Mouse (Mus musculus): ENCODE measurements around the gene Impg2. TPM values are rescaled to one million over a fixed set of nuclear protein-coding genes. Genes with fewer than 3 reads are reported as not detected.

Gene Impg2
- polyA plus RNA-seq, 1 experiment: 0.07 TPM

DNA sequence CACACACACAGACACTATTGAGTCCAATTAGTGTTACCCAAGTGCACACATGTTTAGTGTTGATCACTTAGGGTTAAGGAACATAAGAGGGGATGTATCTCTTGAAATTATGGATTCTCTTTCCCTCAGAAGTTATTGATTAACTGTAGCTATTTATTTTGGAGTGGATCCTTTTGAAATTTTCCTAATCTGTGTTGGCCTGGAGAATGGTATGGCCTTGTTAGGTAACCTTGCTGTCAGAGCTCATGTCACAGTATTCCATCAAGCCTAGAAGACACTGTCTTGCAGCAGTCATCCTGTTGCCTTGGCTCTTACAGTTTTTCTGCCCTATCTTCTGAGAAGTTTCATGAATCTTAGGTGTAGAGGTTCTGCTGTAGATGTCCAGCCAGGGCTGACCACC, 75.6 kb downstream of the Impg2 start:
- no peak overlapping the region for H3K27ac ChIP-seq (ENCODE audit: insufficient read depth, low read length)

GRCm38 (mm10) chr16:56281336-56281735, 77.2 kb downstream of the Impg2 start:
- no peaks in the 10 kb centered on the region for H3K4me1 ChIP-seq (ENCODE audit: control insufficient read depth, insufficient read depth, insufficient read length)
- WGBS: 73% methylated on average over 4 of the region's 4 CpGs
- H3K27me3 ChIP-seq (ENCODE audit: control insufficient read depth, insufficient read depth, low read length): no peaks in the 10 kb centered on the region
- no peak overlapping the region for H3K27ac ChIP-seq (ENCODE audit: insufficient read depth, low read length)
- no peak for DNase-seq (ENCODE audit: low read depth in 1 of 2, low spot score in 2 of 2)
- TF ChIP-seq POLR2A (IDR thresholded peaks at IDR 0.05; ENCODE audit: low read depth, low read length) (no peak), CTCF (IDR thresholded peaks at IDR 0.05; ENCODE audit: extremely low read depth, insufficient read depth, insufficient read length, insufficient replicate concordance) (no peak)
- H3K36me3 ChIP-seq (ENCODE audit: control insufficient read depth, insufficient read depth, low read length): no peaks in the 10 kb centered on the region
- no peak overlapping the region for H3K4me3 ChIP-seq (ENCODE audit: extremely low read depth, insufficient read depth, insufficient read length)

More for the DNA sequence above, 75.6 kb downstream of the Impg2 start:
- H3K36me3 ChIP-seq (ENCODE audit: control insufficient read depth, insufficient read depth, low read length): no peaks in the 10 kb centered on the region
- TF ChIP-seq CTCF (IDR thresholded peaks at IDR 0.05; ENCODE audit: extremely low read depth, insufficient read depth, insufficient read length, insufficient replicate concordance) (no peak), POLR2A (IDR thresholded peaks at IDR 0.05; ENCODE audit: low read depth, low read length) (no peak)
- H3K4me1 ChIP-seq (ENCODE audit: control insufficient read depth, insufficient read depth, insufficient read length): no peaks in the 10 kb centered on the region
- H3K27me3 ChIP-seq (ENCODE audit: control insufficient read depth, insufficient read depth, low read length): no peaks in the 10 kb centered on the region
- no peak for DNase-seq (ENCODE audit: low read depth in 1 of 2, low spot score in 2 of 2)
- H3K4me3 ChIP-seq (ENCODE audit: extremely low read depth, insufficient read depth, insufficient read length): no peak overlapping the region

DNA sequence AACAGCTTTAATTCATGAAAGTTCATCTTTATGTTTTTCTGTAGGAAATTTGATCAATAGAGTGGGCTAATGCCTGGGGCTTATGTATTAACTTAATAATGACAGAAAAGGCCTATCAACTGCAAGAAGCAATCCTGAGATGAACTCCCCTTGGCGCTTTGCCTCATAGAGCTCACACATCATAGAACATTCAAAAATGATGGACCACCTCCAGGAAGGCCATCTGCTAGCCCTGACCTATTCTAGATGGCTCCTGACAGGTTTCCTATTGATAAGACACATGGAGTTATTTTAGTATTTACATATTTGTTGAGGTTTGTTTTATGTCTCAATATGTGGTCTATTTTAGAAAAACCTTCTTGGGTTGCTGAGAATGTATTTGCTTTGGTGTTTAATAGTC, 79.2 kb downstream of the Impg2 start:
- no peaks in the 10 kb centered on the region for H3K4me1 ChIP-seq (ENCODE audit: control insufficient read depth, insufficient read depth, insufficient read length)
- DNase-seq (ENCODE audit: low read depth in 1 of 2, low spot score in 2 of 2): no peak
- TF ChIP-seq CTCF (IDR thresholded peaks at IDR 0.05; ENCODE audit: extremely low read depth, insufficient read depth, insufficient read length, insufficient replicate concordance) (no peak), POLR2A (IDR thresholded peaks at IDR 0.05; ENCODE audit: low read depth, low read length) (no peak)
- WGBS: 87% methylated on average over 1 of the region's 1 CpGs
- H3K36me3 ChIP-seq (ENCODE audit: control insufficient read depth, insufficient read depth, low read length): no peaks in the 10 kb centered on the region
- no peak overlapping the region for H3K27ac ChIP-seq (ENCODE audit: insufficient read depth, low read length)
- no peaks in the 10 kb centered on the region for H3K27me3 ChIP-seq (ENCODE audit: control insufficient read depth, insufficient read depth, low read length)
- no peak overlapping the region for H3K4me3 ChIP-seq (ENCODE audit: extremely low read depth, insufficient read depth, insufficient read length)

- no peak overlapping the region for H3K4me3 ChIP-seq (ENCODE audit: extremely low read depth, insufficient read depth, insufficient read length)
- 89% methylated on average over 1 of the region's 1 CpGs for WGBS
- H3K4me1 ChIP-seq (ENCODE audit: control insufficient read depth, insufficient read depth, insufficient read length): no peaks in the 10 kb centered on the region
- no peaks in the 10 kb centered on the region for H3K27me3 ChIP-seq (ENCODE audit: control insufficient read depth, insufficient read depth, low read length)
- no peaks in the 10 kb centered on the region for H3K36me3 ChIP-seq (ENCODE audit: control insufficient read depth, insufficient read depth, low read length)
- H3K27ac ChIP-seq (ENCODE audit: insufficient read depth, low read length): no peak overlapping the region
- TF ChIP-seq POLR2A (IDR thresholded peaks at IDR 0.05; ENCODE audit: low read depth, low read length) (no peak), CTCF (IDR thresholded peaks at IDR 0.05; ENCODE audit: extremely low read depth, insufficient read depth, insufficient read length, insufficient replicate concordance) (no peak)
- no peak for DNase-seq (ENCODE audit: low read depth in 1 of 2, low spot score in 2 of 2)
Measured at GRCm38 (mm10) chr16:56283873-56284272, 79.8 kb downstream of the Impg2 start.

DNA sequence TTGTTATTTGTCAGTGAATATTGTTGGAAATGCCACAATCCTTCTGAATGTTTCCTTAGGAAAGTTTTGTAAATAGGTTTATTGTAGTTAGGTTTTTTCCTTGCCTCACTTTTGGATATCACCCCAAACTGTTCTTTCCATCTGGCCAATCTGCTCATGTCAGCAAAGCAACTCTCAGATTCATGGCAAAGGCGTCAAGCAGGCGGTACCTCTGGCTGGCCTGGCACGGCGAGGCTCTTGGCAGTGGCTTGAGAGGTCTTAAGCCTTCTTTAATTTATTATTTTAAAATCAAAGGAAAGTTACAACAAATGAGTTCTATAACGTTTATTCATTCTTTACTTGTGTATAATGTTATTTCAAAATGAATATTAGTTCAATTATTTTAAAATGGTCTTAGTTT, 82.0 kb downstream of the Impg2 start:
- Histone ChIP-seq H3K27me3 (ENCODE audit: control insufficient read depth, insufficient read depth, low read length) (no peaks in the 10 kb centered on the region), H3K27ac (ENCODE audit: insufficient read depth, low read length) (no peak overlapping the region), H3K4me3 (ENCODE audit: extremely low read depth, insufficient read depth, insufficient read length) (no peak overlapping the region), H3K36me3 (ENCODE audit: control insufficient read depth, insufficient read depth, low read length) (no peaks in the 10 kb centered on the region), H3K4me1 (ENCODE audit: control insufficient read depth, insufficient read depth, insufficient read length) (no peaks in the 10 kb centered on the region)
- DNase-seq (ENCODE audit: low read depth in 1 of 2, low spot score in 2 of 2): no peak
- no peak for TF ChIP-seq POLR2A (IDR thresholded peaks at IDR 0.05; ENCODE audit: low read depth, low read length)
- no peak for TF ChIP-seq CTCF (IDR thresholded peaks at IDR 0.05; ENCODE audit: extremely low read depth, insufficient read depth, insufficient read length, insufficient replicate concordance)
- WGBS: 82% methylated on average over 5 of the region's 5 CpGs

GRCm38 (mm10) chr16:56286977-56287376, 82.9 kb downstream of the Impg2 start:
- DNase-seq (ENCODE audit: low read depth in 1 of 2, low spot score in 2 of 2): no peak

GRCm38 (mm10) chr16:56294887-56295286, 90.8 kb downstream of the Impg2 start:
- WGBS: 89% methylated on average over 1 of the region's 1 CpGs
- TF ChIP-seq CTCF (IDR thresholded peaks at IDR 0.05; ENCODE audit: extremely low read depth, insufficient read depth, insufficient read length, insufficient replicate concordance): no peak
- TF ChIP-seq POLR2A (IDR thresholded peaks at IDR 0.05; ENCODE audit: low read depth, low read length): no peak
- H3K4me3 ChIP-seq (ENCODE audit: extremely low read depth, insufficient read depth, insufficient read length): no peak overlapping the region
- no peak for DNase-seq (ENCODE audit: low read depth in 1 of 2, low spot score in 2 of 2)
- H3K27ac ChIP-seq (ENCODE audit: insufficient read depth, low read length): no peak overlapping the region
- H3K36me3 ChIP-seq (ENCODE audit: control insufficient read depth, insufficient read depth, low read length): no peaks in the 10 kb centered on the region
- no peaks in the 10 kb centered on the region for H3K4me1 ChIP-seq (ENCODE audit: control insufficient read depth, insufficient read depth, insufficient read length)
- no peaks in the 10 kb centered on the region for H3K27me3 ChIP-seq (ENCODE audit: control insufficient read depth, insufficient read depth, low read length)

More at GRCm38 (mm10) chr16:56286977-56287376, 82.9 kb downstream of the Impg2 start:
- Histone ChIP-seq H3K4me1 (ENCODE audit: control insufficient read depth, insufficient read depth, insufficient read length) (no peaks in the 10 kb centered on the region), H3K27ac (ENCODE audit: insufficient read depth, low read length) (no peak overlapping the region), H3K27me3 (ENCODE audit: control insufficient read depth, insufficient read depth, low read length) (no peaks in the 10 kb centered on the region), H3K36me3 (ENCODE audit: control insufficient read depth, insufficient read depth, low read length) (no peaks in the 10 kb centered on the region), H3K4me3 (ENCODE audit: extremely low read depth, insufficient read depth, insufficient read length) (no peak overlapping the region)
- no peak for TF ChIP-seq POLR2A (IDR thresholded peaks at IDR 0.05; ENCODE audit: low read depth, low read length)
- no peak for TF ChIP-seq CTCF (IDR thresholded peaks at IDR 0.05; ENCODE audit: extremely low read depth, insufficient read depth, insufficient read length, insufficient replicate concordance)
- 92% methylated on average over 2 of the region's 2 CpGs for WGBS
